Mouse (Mus musculus): ENCODE results near the gene Sh2d7. TPM values are rescaled to one million over a fixed set of nuclear protein-coding genes. Genes with fewer than 3 reads are reported as not detected.

Sh2d7 gene
- polyA plus RNA-seq, 1 experiment = not detected

- H3K9me3 ChIP-seq (replicated peaks; ENCODE audit: control insufficient read depth, insufficient read depth, low read length, poor library complexity, severe bottlenecking) = no peaks in the 10 kb centered on the region
- no peaks in the 10 kb centered on the region for H3K36me3 ChIP-seq (ENCODE audit: control insufficient read depth, insufficient read depth, low read length, poor library complexity, severe bottlenecking)
- H3K4me1 ChIP-seq (ENCODE audit: control insufficient read depth, insufficient read depth, low read length) = peaks cover 1% of the 10 kb centered on the region
- peak within 1 kb of the TSS; percentile 93 for H3K4me3 ChIP-seq (ENCODE audit: low read depth, low read length)
- H3K9ac ChIP-seq (ENCODE audit: low read depth, poor library complexity, severe bottlenecking) = peak within 1 kb of the TSS; percentile 92
- no peak within 1 kb of the TSS for H3K27ac ChIP-seq (ENCODE audit: insufficient read depth, low read length)
- H3K27me3 ChIP-seq (ENCODE audit: control insufficient read depth, insufficient read depth, low read length, poor library complexity, severe bottlenecking) = no peaks in the 10 kb centered on the region
- TF ChIP-seq CTCF (IDR thresholded peaks at IDR 0.05; ENCODE audit: low read depth, low read length) (no peak), POLR2A (IDR thresholded peaks at IDR 0.05; ENCODE audit: insufficient read depth, low read length) (no peak), EP300 (IDR thresholded peaks at IDR 0.05; ENCODE audit: insufficient read depth, low read depth, low read length) (no peak)
Measured at GRCm38 (mm10) chr9:54501453-54502110, 37.2 kb upstream of the Sh2d7 start, which contains the start of gene Dmxl2. Dmxl2 (minus strand) TSS chr9:54501626.

GRCm38 (mm10) chr9:54502111-54502495 is 36.7 kb upstream of the Sh2d7 start:
- peaks cover 1% of the 10 kb centered on the region for H3K4me1 ChIP-seq (ENCODE audit: control insufficient read depth, insufficient read depth, low read length)
- H3K27me3 ChIP-seq (ENCODE audit: control insufficient read depth, insufficient read depth, low read length, poor library complexity, severe bottlenecking) = no peaks in the 10 kb centered on the region
- no peak overlapping the region for H3K27ac ChIP-seq (ENCODE audit: insufficient read depth, low read length)
- no peaks in the 10 kb centered on the region for H3K9me3 ChIP-seq (replicated peaks; ENCODE audit: control insufficient read depth, insufficient read depth, low read length, poor library complexity, severe bottlenecking)
- H3K9ac ChIP-seq (ENCODE audit: low read depth, poor library complexity, severe bottlenecking) = no peak overlapping the region
- H3K36me3 ChIP-seq (ENCODE audit: control insufficient read depth, insufficient read depth, low read length, poor library complexity, severe bottlenecking) = no peaks in the 10 kb centered on the region
- H3K4me3 ChIP-seq (ENCODE audit: low read depth, low read length) = peak overlapping the region; percentile 31
- TF ChIP-seq POLR2A (IDR thresholded peaks at IDR 0.05; ENCODE audit: insufficient read depth, low read length) (no peak), EP300 (IDR thresholded peaks at IDR 0.05; ENCODE audit: insufficient read depth, low read depth, low read length) (no peak), CTCF (IDR thresholded peaks at IDR 0.05; ENCODE audit: low read depth, low read length) (no peak)

GRCm38 (mm10) chr9:54502873-54503272 is 35.9 kb upstream of the Sh2d7 start:
- TF ChIP-seq EP300 (IDR thresholded peaks at IDR 0.05; ENCODE audit: insufficient read depth, low read depth, low read length) (no peak), POLR2A (IDR thresholded peaks at IDR 0.05; ENCODE audit: insufficient read depth, low read length) (no peak)
- Histone ChIP-seq H3K27ac (ENCODE audit: insufficient read depth, low read length) (no peak overlapping the region), H3K9me3 (replicated peaks; ENCODE audit: control insufficient read depth, insufficient read depth, low read length, poor library complexity, severe bottlenecking) (no peaks in the 10 kb centered on the region), H3K9ac (ENCODE audit: low read depth, poor library complexity, severe bottlenecking) (no peak overlapping the region), H3K27me3 (ENCODE audit: control insufficient read depth, insufficient read depth, low read length, poor library complexity, severe bottlenecking) (no peaks in the 10 kb centered on the region), H3K4me3 (ENCODE audit: low read depth, low read length) (no peak overlapping the region), H3K4me1 (ENCODE audit: control insufficient read depth, insufficient read depth, low read length) (peaks cover 1% of the 10 kb centered on the region), H3K36me3 (ENCODE audit: control insufficient read depth, insufficient read depth, low read length, poor library complexity, severe bottlenecking) (no peaks in the 10 kb centered on the region)

- Histone ChIP-seq H3K27ac (ENCODE audit: insufficient read depth, low read length) (no peak overlapping the region), H3K27me3 (ENCODE audit: control insufficient read depth, insufficient read depth, low read length, poor library complexity, severe bottlenecking) (no peaks in the 10 kb centered on the region), H3K9me3 (replicated peaks; ENCODE audit: control insufficient read depth, insufficient read depth, low read length, poor library complexity, severe bottlenecking) (no peaks in the 10 kb centered on the region), H3K9ac (ENCODE audit: low read depth, poor library complexity, severe bottlenecking) (no peak overlapping the region), H3K4me3 (ENCODE audit: low read depth, low read length) (no peak overlapping the region), H3K36me3 (ENCODE audit: control insufficient read depth, insufficient read depth, low read length, poor library complexity, severe bottlenecking) (no peaks in the 10 kb centered on the region), H3K4me1 (ENCODE audit: control insufficient read depth, insufficient read depth, low read length) (no peaks in the 10 kb centered on the region)
- TF ChIP-seq POLR2A (IDR thresholded peaks at IDR 0.05; ENCODE audit: insufficient read depth, low read length) (no peak), CTCF (IDR thresholded peaks at IDR 0.05; ENCODE audit: low read depth, low read length) (no peak), EP300 (IDR thresholded peaks at IDR 0.05; ENCODE audit: insufficient read depth, low read depth, low read length) (no peak)
Measured at GRCm38 (mm10) chr9:54515991-54516390, 22.8 kb upstream of the Sh2d7 start.

GRCm38 (mm10) chr9:54518921-54519320 is 19.9 kb upstream of the Sh2d7 start:
- Histone ChIP-seq H3K27ac (ENCODE audit: insufficient read depth, low read length) (no peak overlapping the region), H3K9ac (ENCODE audit: low read depth, poor library complexity, severe bottlenecking) (no peak overlapping the region), H3K9me3 (replicated peaks; ENCODE audit: control insufficient read depth, insufficient read depth, low read length, poor library complexity, severe bottlenecking) (no peaks in the 10 kb centered on the region), H3K36me3 (ENCODE audit: control insufficient read depth, insufficient read depth, low read length, poor library complexity, severe bottlenecking) (no peaks in the 10 kb centered on the region), H3K27me3 (ENCODE audit: control insufficient read depth, insufficient read depth, low read length, poor library complexity, severe bottlenecking) (no peaks in the 10 kb centered on the region), H3K4me3 (ENCODE audit: low read depth, low read length) (no peak overlapping the region), H3K4me1 (ENCODE audit: control insufficient read depth, insufficient read depth, low read length) (no peaks in the 10 kb centered on the region)
- TF ChIP-seq POLR2A (IDR thresholded peaks at IDR 0.05; ENCODE audit: insufficient read depth, low read length) (no peak), CTCF (IDR thresholded peaks at IDR 0.05; ENCODE audit: low read depth, low read length) (no peak), EP300 (IDR thresholded peaks at IDR 0.05; ENCODE audit: insufficient read depth, low read depth, low read length) (no peak)

GRCm38 (mm10) chr9:54520286-54520685 is 18.5 kb upstream of the Sh2d7 start:
- Histone ChIP-seq H3K36me3 (ENCODE audit: control insufficient read depth, insufficient read depth, low read length, poor library complexity, severe bottlenecking) (no peaks in the 10 kb centered on the region), H3K27me3 (ENCODE audit: control insufficient read depth, insufficient read depth, low read length, poor library complexity, severe bottlenecking) (no peaks in the 10 kb centered on the region), H3K9me3 (replicated peaks; ENCODE audit: control insufficient read depth, insufficient read depth, low read length, poor library complexity, severe bottlenecking) (no peaks in the 10 kb centered on the region), H3K27ac (ENCODE audit: insufficient read depth, low read length) (no peak overlapping the region), H3K4me3 (ENCODE audit: low read depth, low read length) (no peak overlapping the region), H3K9ac (ENCODE audit: low read depth, poor library complexity, severe bottlenecking) (no peak overlapping the region), H3K4me1 (ENCODE audit: control insufficient read depth, insufficient read depth, low read length) (no peaks in the 10 kb centered on the region)
- TF ChIP-seq POLR2A (IDR thresholded peaks at IDR 0.05; ENCODE audit: insufficient read depth, low read length) = no peak
- TF ChIP-seq EP300 (IDR thresholded peaks at IDR 0.05; ENCODE audit: insufficient read depth, low read depth, low read length) = no peak
- TF ChIP-seq CTCF (IDR thresholded peaks at IDR 0.05; ENCODE audit: low read depth, low read length) = no peak
